Mouse (Mus musculus) brown adipose tissue, adult 24 weeks (tissue): Measurements from ENCODE around the gene Eno3. TPM values are rescaled to one million over a fixed set of nuclear protein-coding genes. Genes with fewer than 3 reads are reported as not detected.

Source experiments
- H3K27ac ChIP-seq: fragments of 200-500 bp; replicated peaks from 2 replicates; pipeline ENCODE4 v1.5.1; 2012; ENCODE audit warnings: low read depth, mild to moderate bottlenecking, low read length
- H3K4me1 ChIP-seq: fragments of 200-500 bp; 2 replicates; pipeline ENCODE4 v1.6.1; 2012; ENCODE audit warnings: low read length, mixed read lengths; ENCODE audit not compliant: control insufficient read depth, insufficient read depth, insufficient read length
- H3K4me3 ChIP-seq: fragments of 200-500 bp; 2 replicates; pipeline ENCODE4 v1.5.1; 2012; ENCODE audit warnings: low read depth, mild to moderate bottlenecking, low read length, moderate library complexity; ENCODE audit not compliant: insufficient read depth
- polyA plus RNA-seq: library from polyadenylated mRNA; stranded (reverse); fragments of >200 nt; gene quantifications from 2 replicates; pipeline ENCODE4 v1.2.4, GENCODE M21; 2012; ENCODE audit not compliant: missing spikeins, insufficient read depth, insufficient read length

The Eno3 gene
- polyA plus RNA-seq, 1 experiment = 40.8 TPM

DNA sequence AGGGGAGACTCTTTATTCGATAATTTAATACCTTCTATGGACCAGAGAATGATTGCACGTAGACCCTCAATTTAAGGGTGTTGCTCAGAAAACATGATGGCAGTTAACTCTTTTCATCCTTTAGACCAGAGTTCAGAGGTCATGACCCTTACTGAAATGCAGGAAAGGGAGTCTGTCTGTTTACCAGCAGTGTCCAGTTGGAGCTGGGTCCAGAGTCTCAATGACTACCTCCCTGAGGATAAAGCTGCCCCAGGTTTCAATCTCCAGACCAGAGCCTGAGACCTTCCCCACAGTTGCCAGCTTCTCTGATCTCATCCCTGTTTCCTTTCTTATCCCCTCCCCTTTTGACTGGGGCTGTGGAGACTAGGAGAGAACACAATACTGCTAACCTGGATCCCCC is 21.6 kb downstream of the Eno3 start:
- H3K4me1 ChIP-seq = no peaks in the 10 kb centered on the region
- no peak overlapping the region for H3K27ac ChIP-seq
- H3K4me3 ChIP-seq = no peak overlapping the region

DNA sequence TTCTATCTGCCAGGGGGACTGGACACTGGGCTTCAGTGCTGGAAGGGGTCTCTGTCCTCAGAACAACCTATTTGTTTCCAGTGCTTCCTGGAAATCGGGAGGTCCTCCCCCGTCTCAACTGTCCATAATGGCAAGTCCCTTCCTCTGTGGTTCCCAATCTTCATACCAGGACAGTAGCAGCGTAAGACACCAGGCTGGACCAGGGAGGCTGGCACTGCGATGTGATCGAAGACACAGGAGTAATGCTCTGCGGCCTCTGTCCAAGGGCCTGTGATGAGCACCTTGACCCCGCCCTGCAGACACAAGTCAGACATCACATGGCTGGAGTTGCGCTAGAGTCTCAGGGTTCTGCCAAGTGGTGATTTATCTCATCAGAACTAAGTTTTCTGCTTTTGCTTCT is 22.4 kb downstream of the Eno3 start:
- H3K4me3 ChIP-seq = no peak overlapping the region
- no peak overlapping the region for H3K27ac ChIP-seq
- H3K4me1 ChIP-seq = no peaks in the 10 kb centered on the region

DNA sequence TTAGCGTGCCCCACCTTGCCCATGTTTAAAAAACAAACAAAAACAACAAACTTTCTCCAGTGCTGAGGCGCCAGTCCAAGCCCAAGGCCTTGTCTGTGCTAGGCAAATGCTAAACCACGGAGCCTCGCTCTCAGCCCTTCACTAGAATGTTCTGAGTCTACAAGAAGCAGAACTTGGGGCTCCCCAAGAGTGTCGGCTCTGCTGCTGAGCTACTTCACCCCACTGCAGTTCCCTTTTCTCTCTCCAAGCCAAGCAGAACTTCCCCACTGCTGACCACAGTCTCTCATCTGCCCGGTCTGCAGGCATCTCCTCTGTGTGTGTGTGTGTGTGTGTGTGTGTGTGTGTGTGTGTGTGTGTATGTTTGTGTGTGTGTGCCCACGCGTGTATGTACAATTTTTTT is 22.9 kb downstream of the Eno3 start:
- Histone ChIP-seq H3K27ac (0 out of 2 replicates have a peak overlapping the region, but pooled peaks have one; percentile 50), H3K4me1 (no peaks in the 10 kb centered on the region), H3K4me3 (no peak overlapping the region)

DNA sequence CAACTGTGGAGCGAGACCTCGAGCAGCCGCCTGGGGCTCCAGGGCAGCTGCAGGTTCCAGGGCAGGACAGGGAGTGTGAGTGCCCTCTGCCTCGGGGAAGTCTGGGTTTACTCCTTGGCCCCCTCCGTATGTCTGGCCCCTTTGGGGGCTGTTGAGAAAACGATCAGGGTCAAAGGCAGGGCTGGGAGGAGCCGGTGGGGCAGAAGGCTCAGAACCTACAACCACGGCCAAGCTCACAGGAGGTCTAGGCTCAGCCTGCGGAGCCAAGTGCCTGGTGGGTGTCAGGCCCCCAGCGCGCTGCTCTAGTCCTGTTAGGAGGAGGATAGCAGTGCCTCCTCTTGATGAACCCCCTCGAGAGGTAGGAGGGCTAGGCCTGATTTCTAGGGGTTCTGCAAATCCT is 24.2 kb downstream of the Eno3 start:
- H3K27ac ChIP-seq = no peak overlapping the region
- no peak overlapping the region for H3K4me3 ChIP-seq
- no peaks in the 10 kb centered on the region for H3K4me1 ChIP-seq

DNA sequence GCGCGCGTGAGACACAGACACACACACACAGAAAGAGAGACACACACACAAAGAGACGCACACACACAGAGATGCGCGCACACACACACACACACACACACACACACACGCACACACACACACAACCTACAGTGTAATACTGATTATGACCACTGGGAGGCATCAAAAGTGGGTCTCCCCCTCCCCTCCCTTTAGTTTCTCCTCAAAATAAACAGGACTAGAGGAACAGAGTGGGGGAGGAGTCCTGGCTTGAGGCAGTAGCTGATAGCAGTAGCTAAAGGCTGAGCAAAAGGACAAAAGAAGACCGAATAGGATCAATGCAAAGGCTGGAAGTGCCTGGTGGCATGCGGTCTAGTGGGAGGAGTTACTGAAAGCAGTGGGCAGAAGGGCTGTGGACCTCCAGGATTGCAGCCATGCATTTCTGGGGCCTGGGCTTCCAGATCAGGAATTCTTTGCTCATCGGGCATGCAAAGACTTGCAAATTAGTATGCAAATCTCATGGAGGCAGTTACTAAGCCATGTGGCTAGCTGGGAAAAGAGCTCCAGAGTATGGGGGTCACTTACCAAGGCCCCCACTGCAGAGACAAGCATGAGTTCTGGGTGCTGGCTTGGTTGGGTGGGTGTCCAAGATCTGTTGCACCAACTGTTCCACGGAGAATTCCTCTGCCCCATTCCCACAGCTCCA is 25.0 kb downstream of the Eno3 start:
- no peak overlapping the region for H3K4me3 ChIP-seq
- no peak overlapping the region for H3K27ac ChIP-seq
- no peaks in the 10 kb centered on the region for H3K4me1 ChIP-seq

DNA sequence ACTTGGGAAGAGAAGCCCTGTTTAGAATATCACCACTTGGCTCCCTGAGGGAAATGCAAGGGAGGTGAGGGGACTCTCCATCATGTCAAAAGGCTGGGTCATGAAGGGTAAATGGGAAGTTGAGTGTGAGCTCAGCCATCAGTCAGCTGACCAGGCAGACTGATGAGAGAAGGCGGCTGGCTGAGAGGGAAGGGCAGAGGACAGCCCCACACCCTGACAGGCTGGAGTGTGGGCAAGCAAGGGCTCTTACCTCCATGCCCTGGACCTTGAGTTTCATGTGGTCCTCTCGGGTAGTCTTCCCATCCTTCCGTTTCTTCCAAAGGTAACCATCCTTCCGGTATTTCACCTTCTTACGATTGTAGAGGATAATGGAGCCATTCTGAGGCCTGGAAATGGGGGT is 26.6 kb downstream of the Eno3 start:
- H3K4me3 ChIP-seq = no peak overlapping the region
- H3K27ac ChIP-seq = no peak overlapping the region

DNA sequence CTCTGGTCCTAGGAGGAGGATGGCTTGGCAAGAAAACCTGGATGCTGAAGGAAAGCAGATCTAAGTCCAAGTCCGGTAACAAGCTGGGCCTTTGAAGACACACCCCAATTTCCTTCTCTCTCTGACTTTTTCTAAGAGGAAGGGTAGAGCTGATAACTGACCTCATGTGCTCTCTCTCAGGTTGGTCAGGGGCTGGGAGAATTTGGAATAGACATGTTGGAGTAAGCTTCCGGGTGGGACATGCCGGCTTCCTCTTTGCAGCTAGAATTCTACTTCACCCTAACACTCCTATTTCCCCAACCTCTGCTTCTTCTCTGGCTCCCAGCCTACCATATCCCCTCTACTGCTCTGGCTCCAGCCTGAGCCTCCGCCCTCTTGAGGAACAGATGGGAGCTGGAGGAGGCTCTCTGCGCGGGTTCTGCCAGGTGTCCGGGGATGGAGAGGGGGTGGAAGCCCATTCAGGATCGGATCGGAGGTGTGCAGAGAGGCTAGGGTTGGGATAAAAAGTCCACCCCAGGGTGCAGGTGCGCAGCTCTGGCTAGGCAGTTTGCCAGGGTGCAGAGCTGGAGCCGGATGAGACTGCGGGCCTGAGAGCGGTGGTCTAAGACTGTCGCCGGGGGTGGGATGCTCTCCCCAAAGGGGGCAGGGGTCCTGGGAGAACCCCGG is 30.0 kb downstream of the Eno3 start:
- Histone ChIP-seq H3K4me3 (peak overlapping the region; percentile 80), H3K4me1 (peaks cover 4% of the 10 kb centered on the region; the same call in 1 of the 2 replicates), H3K27ac (peak overlapping the region; percentile 84)

More for the DNA sequence above, 26.6 kb downstream of the Eno3 start:
- H3K4me1 ChIP-seq = peaks cover 2% of the 10 kb centered on the region; the same call in 1 of the 2 replicates

DNA sequence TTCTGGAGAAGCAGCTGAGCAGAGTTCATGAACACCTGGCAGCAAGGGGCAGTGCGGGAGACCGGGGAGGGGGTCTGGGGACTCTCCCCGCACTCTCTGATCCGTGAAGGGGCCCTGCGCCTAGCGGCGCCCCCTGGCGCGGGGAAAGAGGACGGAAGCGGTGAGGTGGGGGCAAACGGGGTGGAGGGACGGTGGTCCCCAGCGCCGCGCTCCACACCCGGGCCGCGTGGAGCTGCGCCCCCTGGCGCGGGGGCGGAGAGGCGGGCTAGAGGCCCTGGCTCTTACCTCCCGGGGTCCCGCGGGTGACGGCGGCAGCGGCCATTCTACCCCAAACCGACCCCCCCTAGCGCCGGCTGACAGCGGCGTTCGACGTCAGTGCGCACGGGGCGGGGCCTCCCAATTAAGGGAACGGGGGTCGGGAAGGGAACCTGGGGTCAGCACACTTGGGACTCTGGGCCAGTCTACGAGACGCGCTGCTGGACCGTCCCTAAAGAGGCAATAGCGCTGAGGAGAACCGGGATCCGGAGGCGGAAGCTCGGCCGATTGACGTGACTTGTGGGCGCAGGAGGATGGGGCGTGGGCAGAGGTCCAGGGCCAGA is 30.7 kb downstream of the Eno3 start, which contains the start of gene Camta2:
TSS of gene Camta2 (minus strand) at position 505 of the 599 bp plus-strand sequence.
- Histone ChIP-seq H3K4me3 (peak within 1 kb of the TSS; percentile 80), H3K4me1 (peaks cover 4% of the 10 kb centered on the region; the same call in 1 of the 2 replicates), H3K27ac (peak within 1 kb of the TSS; percentile 90)

DNA sequence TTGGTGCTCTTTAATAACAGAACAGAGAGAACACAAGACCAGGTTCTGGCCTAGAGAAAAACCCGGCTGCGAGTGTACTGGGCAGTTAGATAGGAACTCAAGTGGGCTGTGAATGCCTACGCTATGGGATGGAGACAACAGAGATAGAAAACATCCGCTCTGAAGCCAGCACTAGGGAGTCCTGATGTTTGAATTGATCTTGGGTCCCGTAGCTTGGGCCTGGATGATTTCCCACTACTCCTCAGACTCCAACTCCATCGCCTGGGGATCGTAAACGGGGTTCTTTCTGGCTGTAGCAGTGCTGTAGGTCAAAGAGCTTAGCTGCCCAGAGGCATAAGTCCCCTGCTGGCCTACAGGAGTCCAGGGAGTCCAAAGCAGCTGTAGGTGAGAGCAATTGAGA is 31.4 kb downstream of the Eno3 start:
- Histone ChIP-seq H3K27ac (peak overlapping the region; percentile 90), H3K4me1 (peaks cover 4% of the 10 kb centered on the region; the same call in 1 of the 2 replicates), H3K4me3 (peak overlapping the region; percentile 80)

DNA sequence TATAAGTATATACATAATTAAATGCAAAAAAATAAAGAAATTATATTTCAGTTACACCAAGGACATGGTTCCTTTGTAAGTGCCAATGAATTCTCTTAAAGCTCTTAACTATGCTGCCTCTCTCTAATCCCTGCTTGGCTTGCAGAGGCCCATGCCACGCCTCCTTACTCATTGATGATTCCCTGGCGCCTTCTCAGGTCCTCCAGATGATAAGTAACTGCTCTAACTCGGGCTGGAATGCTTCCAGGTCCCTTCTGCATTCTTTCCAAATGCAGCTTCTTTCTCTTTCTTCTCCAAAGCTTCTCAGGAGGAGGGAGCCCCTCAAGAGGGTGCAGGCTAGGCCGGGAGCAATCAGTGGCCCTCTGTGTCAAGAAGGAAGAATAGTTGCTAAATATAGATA is 32.6 kb downstream of the Eno3 start:
- Histone ChIP-seq H3K4me3 (no peak overlapping the region), H3K4me1 (peaks cover 4% of the 10 kb centered on the region; the same call in 1 of the 2 replicates), H3K27ac (no peak overlapping the region)

DNA sequence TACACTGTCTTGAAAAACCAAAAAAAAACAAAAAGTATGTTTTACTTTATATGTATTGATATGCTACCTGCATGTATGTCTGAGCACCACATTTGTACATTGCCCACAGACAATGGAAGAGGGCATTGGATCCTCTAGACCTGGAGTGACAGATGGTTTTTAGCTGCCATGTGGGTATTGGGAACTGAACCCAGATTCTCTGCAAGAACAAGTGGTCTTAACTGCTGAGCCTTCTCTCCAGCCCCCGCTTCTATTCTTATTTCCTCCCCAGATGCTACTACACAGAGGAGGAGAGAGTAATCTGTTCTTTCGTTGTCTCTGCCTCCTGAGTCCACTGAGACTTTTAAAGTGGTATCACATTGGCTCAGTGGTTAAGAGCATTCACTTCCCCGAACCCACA is 36.5 kb downstream of the Eno3 start:
- Histone ChIP-seq H3K4me3 (no peak overlapping the region), H3K27ac (no peak overlapping the region), H3K4me1 (peaks cover 3% of the 10 kb centered on the region; the same call in 1 of the 2 replicates)

DNA sequence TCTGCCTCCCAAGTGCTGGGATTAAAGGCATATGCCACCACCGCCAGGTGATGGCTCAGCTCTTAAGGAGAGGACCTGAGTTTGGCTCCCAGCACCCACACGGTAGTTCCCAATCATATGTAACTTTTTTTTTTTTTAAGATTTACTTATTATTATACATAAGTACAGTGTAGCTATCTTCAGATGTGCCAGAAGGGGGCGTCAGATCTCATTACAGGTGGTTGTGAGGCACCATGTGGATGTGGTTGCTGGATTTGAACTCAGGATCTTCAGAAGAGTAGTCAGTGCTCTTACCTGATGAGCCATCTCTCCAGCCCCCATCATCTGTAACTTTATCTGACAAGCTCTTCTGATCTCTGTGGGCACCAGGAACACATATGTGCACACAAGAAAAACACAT is 40.4 kb downstream of the Eno3 start:
- Histone ChIP-seq H3K27ac (no peak overlapping the region), H3K4me1 (peaks cover 2% of the 10 kb centered on the region; the same call in 1 of the 2 replicates), H3K4me3 (no peak overlapping the region)

DNA sequence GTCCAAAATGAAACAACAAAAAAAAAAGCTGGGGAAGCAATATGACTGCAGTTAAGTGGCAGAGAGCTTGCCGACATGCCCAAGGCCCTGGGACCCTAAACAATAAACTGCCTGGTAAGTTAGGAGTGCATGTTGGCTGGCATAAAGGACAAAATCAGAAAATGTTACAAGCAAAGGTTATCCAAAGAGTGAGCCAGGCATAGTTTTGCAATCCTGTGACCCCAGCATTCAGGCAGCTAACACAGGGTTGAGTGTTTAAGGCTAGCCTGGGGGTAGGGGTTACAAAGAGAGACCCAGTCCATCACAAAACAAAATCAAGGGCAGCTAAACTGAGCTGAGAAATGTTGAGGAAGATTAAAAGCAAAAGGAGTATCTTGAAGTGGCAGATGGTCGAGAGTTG is 42.0 kb downstream of the Eno3 start:
- peaks cover 11% of the 10 kb centered on the region for H3K4me1 ChIP-seq
- H3K27ac ChIP-seq = peak overlapping the region; percentile 89
- peak overlapping the region; percentile 40 for H3K4me3 ChIP-seq

DNA sequence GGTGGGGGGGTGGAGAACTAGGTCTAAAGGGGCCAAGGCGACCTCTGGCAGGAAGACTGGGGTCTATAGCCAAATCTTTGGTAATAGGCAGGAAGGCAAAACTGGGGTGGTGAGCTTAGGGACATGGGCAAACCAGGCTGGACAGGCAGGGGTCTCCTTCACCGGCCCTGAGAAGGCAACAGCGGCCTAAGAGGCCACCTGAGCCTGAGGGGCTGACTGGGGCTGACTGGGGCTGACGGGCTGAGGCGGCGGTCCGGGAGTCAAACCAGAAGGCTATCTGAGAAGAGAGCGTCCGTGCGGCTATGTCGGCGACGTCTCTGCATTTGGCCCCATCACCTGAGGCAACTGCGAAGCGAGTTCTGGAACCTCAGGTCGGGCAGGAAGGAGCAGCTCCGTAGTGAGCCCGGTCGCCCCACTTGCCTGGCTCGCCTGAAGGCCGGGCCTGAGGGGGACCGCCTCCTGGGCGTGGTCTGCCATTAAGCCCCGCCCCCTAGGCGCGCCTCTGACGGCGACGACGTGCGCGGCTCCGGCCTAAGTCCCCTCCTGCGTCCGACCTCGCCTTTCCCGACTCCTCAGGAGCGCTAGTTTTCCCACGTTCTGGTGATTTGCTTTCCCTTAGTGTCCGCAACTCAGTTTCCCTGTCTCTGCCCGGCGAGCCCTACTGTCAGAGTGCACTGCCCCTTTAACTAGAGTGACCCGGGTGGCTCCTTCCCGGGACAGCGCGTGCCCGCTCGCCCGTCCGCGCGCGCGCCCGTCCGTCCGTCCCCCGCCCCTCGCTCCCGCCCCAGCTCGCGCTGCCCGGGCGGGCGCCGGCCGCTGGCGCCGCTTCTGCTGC is 42.9 kb downstream of the Eno3 start, which contains the start of the genes Inca1 and Kif1c:
TSS of gene Inca1 (minus strand) at position 434 of the 835 bp plus-strand sequence.
TSS of gene Kif1c (plus strand) at position 827 of the 835 bp plus-strand sequence.
- Histone ChIP-seq H3K27ac (peak within 1 kb of the TSS; percentile 99), H3K4me1 (peaks cover 11% of the 10 kb centered on the region), H3K4me3 (peak within 1 kb of the TSS; percentile 75)

DNA sequence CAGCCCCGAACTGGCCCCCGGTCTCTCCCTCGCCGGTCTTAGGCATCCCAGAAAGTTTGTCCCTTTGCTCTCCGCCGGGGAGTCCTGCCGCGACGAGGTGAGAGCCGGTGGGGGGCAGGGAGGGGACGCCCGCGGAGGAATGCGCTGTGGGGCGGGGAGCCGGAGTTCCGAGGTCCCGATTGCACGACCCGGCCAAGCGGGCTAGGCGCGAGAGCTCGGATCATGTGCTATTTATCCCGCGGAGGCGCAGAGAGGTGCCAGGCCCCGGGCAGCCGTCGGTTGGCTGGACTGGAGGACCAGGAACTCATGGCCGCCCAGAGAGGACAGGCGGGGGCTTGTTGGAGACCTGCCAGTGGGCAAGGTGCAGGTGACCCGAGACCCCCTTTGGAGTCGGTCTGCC is 43.6 kb downstream of the Eno3 start:
- H3K27ac ChIP-seq = peak overlapping the region; percentile 93
- peak overlapping the region; percentile 75 for H3K4me3 ChIP-seq
- H3K4me1 ChIP-seq = peaks cover 11% of the 10 kb centered on the region
